Mouse (Mus musculus) retina, postnatal 1 day (tissue): ENCODE results near the gene Smg6.
A peak's percentile ranks its signal among the peaks of the same experiment; 100 is the strongest.

Source experiments
- DNase-seq: peaks from one replicate; pipeline ENCODE4 v3.0.0-alpha.2; 2012

The Smg6 gene

DNA sequence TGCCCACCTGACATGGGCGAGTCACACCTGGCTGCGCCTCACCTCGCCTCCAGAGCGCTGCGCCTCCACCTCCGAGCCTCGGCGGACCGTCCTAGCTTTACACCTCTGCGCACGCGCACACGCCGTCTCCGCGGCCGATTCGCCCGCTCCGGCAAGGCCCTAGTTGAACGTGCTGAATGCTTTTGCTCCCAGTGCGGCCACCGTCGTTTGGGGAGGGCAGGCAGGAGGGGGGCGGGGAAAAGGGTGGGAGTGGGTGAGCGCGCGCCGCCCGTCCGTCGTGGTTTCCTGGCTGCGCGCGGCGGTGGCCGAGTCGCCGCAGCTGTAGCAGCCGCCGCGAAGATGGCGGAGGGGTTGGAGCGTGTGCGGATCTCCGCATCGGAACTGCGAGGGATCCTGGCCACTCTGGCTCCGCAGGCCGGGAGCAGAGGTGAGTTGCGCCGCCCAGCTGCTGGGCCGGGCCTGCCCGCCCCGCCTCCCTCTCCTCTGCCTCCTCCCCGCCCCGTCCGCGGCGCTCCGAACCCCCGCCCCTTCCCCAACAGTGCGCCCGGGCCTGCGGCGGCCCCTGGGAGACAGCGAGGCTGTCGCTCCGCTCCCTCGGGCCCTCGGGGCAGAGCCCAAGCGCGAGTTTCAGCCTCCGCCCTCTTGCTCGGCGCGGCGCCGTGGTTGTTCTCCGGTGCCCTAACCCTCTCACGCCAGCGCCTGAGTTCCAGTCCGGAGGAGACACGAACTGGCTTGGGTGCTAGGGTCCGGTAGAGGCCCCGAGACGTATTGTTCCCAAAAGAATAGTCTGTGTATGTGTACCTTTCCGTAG lies at the start of gene Smg6, which contains the start of gene Srr:
Gene Smg6 (plus strand): TSS at position 247 of the 811 bp plus-strand sequence.
Gene Srr (minus strand): TSS at position 372 of the 811 bp plus-strand sequence.
- DNase-seq: peak; percentile 99

DNA sequence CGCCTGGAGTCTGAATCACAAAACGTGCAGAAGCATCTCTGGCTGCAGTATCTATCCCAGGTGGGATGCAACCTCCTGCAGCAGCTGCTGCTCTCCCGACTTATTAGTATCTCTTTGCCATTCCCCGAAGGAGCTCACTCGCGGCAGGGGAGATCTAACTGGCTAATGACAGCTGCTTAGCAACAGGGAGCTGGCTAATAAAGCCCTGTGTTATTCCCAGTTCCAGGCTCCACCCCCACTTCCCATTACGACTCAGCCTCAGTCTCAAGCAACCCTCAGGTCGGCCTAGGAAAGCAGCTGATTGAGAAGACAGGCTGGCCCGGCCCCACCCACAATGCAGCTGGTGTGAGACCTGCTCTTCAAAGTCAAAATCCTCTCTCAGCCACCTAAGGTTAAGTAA lies 48.8 kb upstream of the Smg6 start:
- peak; percentile 86 for DNase-seq

DNA sequence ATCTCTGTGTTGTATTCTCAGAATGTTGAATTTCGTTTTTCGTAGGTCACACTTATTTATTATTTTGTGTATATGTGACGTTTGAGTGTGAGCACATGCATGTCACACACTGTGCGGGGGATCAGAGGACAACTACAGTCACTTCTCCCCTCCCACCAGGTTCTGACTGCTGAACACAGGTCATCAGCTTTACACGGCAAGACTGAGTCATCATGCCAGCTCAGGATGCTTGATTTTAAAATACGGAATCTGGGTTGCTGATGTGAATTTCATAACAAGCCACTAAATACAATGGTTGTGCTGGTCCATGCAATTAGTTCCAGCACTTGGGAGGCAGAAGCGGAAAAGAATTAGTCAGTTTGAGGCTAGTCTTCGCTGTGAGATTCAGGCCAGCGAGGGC lies 44.6 kb upstream of the Smg6 start:
- no peak for DNase-seq

DNA sequence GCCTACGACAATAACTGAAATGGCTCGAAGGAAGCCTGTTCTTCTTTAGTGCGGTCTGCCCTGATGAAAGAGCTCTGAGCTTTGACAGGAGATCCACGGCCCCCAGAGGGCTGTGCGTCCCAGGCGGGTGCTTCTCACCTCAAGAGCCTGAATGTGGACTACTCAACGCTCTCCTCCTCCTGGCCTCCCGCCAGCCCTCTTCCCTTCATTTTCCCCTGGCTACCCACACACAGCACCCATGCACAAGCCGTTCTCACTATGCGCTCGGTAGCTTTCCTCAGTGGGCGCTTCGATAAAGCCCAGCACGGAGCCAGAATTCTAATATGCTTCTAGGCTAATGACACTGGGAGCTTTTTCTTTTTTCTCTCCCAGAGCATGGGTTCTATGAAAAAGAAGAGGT lies 43.6 kb upstream of the Smg6 start:
- no peak for DNase-seq

DNA sequence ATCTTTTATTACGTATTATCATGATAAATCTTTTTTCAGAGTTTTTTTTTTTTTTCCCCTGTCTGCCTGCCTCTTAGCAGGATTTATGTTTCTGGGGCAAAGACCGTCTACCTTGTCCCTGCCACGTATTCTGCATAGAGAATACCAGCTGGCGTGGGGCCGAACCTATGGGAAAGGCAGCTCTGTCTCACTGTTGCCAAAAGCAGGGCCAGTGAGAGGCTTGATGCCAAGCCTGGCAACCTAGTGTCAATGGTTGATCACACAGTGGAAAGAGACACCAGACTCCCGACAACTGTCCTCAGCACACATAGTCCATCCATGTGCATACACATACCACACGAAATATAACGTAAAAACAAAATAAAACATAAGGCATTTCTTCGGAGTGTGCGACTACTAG lies 42.5 kb upstream of the Smg6 start:
- DNase-seq: no peak

DNA sequence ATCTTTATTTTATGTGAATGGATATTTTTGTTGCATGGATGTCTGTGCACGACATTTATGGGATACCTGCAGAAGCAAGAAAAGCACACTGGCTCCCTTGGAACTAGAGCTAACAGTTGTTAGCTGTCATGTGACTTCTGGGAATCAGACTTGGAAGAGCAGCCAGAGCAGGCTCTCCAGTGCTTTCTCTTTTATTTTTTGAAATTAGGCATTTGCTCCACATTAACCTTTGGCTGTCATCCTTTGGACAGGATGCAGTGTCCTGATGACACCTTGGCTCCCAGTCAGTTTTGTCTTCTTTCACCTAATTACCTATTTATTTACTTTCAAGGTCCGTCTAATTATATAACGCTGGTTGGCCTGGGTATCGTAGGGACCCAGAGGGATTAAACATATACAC lies 31.0 kb upstream of the Smg6 start:
- DNase-seq: no peak

DNA sequence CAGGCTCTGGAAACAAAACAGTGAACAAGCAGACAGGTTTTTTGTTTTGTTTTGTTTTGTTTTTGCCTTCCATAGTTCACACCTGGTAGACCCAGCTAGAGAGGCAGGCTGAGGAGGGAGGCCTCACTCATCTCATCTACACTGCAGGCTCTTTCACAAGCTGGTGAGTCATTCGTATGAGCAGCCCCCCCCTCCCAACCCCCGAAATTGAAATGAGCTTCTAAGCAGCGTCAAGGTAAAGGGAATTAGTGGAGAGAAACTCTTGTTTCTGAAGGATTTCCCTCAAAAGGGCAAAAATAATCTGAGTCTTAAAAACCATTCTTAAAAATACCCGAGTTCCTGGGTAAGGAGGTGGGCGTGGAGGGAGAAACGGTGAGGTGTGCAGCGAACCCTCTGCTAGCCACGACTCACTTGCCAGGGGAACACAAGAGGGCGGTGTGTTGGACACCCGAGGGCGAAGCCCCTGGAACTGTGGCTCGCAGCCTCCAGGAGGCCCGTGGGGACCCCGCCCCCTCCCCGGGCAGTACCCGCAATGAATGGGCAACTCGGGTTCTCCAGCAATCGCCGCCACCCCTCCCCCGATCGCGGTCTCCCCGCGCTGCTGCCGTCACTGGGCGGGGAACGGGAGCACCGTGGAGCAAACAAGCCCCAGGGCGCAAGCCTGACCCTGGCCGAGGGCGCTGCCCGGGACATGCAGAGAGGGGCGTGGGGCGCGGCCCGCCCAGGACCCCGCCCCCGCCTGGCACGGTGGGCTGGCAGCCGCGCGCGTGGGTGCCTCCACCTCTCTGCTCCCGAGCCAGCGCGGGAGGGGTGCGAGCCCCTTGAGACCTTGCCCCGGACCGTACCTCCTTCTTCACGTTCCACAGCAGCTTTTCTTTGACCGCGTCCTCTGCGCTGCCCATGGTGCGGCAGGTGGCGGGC lies 29.4 kb upstream of the Smg6 start:
- peak; percentile 81 for DNase-seq

DNA sequence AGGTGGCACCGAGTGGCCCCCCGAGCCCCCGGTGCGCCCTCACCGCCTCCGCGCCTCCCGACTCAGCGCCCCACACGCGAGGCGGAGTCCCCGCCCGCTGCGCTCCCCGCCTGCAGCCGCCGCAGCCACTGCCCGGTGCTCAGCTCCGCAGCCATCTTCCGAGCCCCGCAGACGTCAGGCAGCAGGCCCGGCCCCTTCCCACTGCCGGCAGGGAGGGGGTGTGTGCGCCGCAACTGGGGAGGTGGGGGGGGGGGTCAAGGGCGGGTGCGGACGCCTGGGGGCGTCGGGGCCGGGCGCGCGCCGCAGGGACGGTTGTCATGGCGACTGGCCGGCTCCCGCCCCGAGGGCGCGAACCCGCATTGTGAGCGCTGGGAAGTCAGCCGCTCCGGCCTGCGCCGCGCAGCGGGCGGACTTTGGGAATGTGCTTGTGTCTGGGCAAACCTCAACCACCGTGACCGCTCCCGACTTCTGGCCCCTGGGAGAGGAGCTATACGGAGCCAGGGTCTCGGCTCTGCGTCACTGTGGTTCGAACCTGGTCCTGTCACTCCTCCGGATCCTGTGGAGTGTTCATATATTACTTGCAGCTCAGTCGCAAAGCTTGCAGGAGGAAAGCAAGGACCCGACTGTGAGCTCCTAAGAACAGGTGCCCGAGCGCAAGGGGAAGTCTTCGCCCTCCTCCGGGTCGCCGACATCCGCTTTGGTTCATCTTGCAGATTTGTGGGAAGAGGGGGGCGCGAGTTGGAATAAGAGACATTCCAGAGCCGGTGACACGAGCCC lies 28.5 kb upstream of the Smg6 start, which contains the start of gene Sgsm2:
Gene Sgsm2 (minus strand): TSS at position 160 of the 777 bp plus-strand sequence.
- peak; percentile 79 for DNase-seq

DNA sequence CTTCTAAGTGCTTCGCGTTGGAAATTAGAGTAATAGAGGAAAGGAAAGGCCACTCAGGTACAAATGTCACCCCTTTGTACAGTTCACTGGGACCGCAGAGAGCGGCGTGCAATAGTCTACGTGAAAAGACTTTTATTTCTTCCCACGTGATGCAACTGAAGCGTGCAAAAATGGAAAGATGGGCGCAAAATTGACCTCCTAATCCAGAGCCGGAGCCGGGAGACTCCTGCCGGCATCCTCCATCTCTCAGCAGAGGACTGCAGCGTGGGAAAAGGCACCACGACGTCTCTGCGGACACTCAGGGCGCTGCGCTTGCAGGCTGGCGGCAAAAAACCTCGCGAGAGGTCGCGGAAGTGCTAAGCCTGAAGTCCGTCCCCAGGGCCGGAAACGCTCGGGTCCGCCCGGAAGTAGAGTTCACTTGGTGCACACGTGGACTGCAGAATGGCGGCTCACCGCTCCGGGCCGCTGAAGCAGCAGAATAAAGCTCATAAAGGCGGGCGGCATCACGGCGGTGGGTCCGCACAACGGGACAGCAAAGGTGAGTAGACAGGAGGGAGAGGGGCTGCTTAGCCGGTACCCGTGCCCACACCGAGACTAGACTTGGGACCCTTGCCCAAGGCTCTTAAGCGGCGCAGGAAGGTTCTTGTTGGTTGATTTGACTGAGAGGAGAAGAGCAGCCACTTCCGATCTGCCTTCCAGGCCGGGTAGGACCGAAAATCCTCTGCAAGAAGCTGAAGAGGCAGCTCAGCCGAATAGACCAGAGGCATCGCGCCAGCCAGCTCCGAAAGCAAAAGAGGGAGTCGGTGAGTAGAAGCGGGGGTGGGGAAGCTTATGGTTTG lies 27.7 kb upstream of the Smg6 start, which contains the start of gene Tsr1:
Gene Tsr1 (plus strand): TSS at position 394 of the 839 bp plus-strand sequence.
- peak; percentile 97 for DNase-seq

DNA sequence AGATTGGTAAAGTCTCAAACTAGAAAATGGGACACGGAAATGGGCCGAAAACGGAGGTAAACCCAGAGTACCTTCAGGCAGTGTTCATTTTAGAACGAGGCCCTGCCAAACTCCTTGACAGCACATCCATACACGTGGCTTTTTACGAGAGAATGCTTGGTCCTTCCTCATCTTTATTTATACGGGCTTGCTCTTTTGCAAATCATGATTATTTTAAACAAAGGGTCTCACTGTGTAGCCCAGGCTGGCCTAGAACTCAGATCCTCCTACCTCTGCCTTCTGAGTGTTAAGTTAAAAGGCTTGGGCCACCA lies 27.2 kb upstream of the Smg6 start:
- no peak for DNase-seq

DNA sequence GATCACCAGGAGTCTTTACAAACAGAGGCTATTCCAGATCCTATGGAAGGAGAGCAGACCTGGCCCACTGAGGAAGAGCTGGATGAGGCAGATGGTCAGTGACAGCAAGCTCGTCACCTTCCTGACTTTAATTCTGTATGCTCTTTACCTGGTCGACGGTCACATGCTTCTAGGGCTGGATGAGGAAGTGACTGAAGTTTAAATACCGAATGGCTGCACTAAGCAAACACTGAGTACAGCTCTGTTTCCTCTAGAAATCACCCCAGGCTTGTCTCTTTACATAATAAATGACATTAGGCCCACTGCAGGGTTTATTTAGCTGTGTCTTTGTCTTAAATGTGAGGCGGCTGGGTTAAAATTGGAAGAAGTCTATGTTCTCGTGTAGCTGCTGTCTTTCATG lies 24.1 kb upstream of the Smg6 start:
- DNase-seq: no peak

DNA sequence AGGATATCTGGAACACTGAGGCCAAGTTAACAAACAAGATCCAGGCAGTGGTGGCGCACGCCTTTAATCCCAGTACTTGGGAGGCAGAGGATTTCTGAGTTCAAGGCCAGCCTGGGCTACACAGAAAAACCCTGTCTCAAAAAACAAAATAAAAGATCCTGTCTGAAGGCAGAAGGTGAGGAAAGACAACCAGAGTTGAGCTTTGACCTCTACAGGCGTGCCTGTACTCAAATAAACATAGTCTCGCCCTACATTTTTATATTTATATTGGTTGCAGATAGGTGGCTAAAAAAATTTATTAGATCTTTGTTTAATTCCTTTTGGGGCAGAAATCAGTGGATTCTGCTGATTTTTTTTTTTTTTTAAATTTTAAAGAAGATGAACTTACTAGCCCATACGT lies 23.2 kb upstream of the Smg6 start:
- DNase-seq: no peak

DNA sequence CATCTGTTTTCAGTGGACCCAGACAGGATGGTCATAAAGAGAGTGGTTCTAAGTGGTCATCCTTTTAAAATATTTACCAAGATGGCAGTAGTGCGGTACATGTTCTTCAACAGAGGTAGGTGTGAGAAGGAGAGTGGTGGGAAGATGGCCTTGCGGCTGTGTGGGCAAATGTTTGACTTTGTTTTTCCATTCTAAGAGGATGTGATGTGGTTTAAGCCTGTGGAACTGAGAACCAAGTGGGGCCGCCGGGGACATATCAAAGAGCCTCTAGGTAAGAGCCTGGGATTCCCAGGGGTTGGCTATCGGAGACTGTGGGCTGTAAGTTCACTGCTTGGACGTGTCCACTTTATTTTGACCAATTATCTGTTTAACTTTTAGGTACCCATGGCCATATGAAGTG lies 17.8 kb upstream of the Smg6 start:
- DNase-seq: no peak

DNA sequence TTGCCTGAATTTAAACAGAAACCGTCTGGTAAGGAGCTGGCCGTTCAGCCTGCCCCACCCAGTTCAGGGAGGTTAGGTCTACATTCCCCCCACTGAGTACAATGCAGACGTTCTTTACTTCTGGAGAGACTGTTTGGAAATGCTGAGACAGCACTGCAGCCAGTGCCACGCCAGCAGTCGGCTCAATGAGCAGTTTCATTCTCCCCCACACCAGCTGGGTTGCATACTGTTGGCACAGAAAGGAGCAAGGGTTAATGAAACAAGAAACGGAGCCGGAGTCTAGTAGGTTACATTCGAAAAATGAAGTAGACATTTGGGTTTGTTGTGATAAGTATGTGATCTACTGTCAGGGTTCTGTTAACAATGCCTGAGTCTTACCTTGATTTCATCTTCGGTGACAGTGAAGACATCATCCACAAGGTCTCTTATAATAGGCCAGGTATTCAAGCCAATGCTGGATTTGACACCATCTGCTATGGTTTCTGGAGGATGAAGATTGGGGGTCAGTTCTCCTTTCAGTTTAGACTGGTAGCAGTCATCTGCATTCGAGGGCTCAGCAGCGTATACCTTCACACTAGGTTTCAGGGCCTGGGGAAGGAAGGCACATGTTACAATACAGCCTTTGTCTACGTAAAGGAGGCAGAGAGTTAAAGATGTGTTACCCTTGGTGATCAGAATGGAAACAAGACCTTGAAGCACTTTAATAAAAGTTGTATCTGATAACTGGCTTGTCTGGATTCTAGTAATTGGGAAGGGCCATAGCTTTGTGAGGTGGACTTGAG lies 16.8 kb upstream of the Smg6 start:
- no peak for DNase-seq

DNA sequence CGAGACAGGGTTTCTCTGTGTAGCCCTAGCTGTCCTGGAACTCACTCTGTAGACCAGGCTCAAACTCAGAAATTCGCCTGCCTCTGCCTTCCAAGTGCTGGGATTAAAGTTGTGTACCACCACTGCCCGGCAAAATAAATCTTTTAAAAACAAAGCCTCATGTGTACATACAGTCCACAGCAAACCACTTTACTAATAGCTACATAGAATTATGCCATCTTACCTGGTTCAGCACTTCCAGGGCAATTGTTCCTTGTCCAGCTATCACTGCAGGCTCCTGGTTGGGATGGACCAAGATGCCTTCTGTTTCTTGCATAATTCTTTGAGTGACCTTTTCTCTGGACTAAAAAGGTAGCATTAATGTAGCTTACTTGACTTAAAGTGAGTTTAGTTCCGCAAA lies 15.6 kb upstream of the Smg6 start:
- no peak for DNase-seq

DNA sequence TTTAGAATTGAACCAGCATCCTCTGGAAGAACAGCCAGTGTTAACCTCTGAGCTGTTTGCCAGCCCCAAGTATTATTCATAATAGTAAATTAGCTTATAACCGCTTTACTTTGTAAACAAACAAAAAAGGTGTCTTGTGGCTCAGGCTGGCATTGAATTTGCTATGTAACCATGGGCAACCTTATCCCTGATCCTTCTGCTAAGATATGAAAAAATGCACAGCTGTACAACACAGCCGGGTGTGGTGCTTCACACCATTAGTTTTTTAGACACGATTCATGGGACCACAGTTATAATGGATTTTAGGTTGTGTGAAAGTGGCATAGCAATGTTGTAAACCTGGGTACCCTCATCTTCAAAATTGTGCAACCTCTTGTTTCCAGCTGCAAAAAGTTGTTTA lies 13.1 kb upstream of the Smg6 start:
- DNase-seq: no peak

DNA sequence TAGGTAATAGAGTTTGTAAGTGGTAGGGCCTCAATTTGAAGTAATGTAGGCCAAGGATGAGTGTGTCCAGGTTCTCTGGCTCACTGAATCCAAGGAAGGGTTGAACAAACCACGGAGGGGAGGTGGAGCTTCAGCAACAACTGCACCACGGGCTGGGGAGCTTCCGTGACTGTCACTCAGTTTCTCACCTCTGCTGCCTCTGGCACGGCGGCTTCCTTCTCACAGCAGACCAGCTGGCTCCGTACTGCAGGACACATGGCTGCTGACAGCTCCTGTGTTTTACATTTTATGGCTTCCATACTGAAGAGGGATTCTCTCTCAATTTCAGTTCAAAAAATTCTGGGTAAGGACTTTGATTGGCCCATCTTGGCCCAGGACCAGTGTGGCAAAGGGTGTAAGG lies 6.4 kb upstream of the Smg6 start:
- DNase-seq: no peak

DNA sequence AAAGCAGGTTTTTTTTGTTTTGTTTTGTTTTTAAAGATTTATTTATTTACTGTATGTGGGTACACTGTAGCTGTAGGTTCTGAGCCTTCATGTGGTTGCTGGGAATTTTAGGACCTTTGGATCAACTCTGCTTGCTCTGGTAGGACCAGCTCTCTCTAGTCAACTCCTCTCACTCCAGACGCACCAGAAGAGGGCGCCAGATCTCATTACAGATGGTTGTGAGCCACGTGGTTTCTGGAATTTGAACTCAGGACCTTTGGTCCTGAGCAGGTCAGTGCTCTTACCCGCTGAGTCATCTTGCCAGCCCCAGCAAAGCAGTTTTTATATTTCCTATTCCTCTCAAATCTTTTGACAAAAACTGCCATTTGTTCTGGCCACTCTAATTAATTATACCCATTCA lies 1.5 kb upstream of the Smg6 start:
- peak; percentile 26 for DNase-seq

DNA sequence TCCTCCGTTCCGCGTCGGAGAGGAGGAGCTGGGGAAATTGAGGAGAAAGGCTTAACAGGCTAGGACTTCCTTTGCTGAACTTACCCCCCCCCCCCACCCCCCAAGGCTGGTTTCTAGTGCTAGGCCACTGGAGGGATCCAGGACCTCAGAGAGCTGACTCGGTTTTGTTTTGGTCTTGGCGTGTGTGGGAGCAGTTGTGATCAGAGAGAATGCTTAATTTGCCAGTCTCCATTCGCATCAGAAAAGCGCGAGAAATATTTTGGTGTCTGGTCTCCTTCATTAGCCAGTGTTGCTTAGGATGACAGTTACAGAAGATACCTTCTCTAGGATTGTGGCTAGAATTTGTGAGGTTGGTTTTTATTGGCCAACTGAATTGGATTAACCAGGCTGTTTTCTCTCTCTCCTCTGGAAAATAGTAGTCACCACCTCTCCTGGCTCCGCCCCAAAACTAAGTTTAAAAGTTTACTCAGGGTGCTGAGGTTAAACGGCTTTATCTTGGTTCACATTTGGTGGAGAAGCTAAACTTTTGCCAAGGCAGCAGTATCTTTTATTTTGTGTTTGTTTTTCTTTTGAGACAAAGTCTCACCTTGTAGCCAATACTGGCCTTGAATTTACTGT lies 874 bp downstream of the Smg6 start:
- no peak for DNase-seq

DNA sequence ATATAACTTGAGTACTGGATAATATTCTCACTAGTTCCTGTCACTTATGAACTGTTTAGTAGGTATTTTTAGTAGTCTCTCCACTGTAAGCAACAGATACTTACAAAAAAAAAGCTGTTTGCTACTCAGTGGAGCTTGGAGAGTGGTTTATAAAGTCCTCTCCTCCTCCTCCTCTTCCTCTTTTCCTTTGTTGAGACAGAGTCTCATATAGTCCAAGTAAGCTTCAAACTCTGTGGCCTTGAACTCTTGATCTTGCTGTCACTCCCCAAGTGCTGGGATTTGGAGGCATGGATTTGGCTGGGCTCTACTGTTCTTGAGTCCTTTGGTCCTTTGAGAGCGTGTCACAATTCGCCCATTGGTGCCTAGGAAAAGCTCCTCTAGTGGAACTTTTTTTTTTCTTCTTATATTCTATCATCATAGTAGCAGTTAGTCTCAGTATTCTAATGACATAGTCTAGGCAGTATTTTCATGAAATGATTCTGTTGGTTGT lies 1.7 kb downstream of the Smg6 start:
- no peak for DNase-seq

DNA sequence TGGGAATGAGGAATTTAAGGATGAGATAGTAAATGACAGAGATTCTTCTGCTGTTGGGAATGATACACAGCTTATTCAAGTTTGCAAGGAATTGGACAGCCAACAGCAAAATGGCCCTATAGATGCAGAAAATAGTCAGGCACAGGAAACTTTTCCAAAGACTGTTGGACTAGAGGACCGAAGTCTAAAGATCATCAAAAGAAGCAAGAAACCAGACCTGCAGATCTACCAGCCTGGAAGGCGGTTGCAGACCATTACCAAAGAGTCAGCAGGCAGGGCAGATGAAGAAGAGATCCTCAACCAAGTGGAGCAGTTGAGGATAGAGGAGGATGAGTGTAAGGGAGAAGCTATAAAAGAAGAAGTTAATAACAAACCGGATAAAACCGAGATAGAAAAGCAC lies 3.5 kb downstream of the Smg6 start:
- no peak for DNase-seq
